Mouse (Mus musculus): ENCODE measurements around the gene Pigl. TPM values are rescaled to one million over a fixed set of nuclear protein-coding genes. Genes with fewer than 3 reads are reported as not detected.
"Not testable (repeated sequence)": the region's sequence is repeated elsewhere in the genome, so short reads cannot be mapped to it uniquely, and the experiment has no call there.

Gene Pigl
- polyA plus RNA-seq, 1 experiment from 2014 or later, result 11.5 TPM

- 81% methylated on average over 4 of the region's 4 CpGs for WGBS
- ATAC-seq (ENCODE audit: insufficient read depth), result no peak
- no peak for TF ChIP-seq CTCF (IDR thresholded peaks at IDR 0.05; ENCODE audit: low read depth)
Observed at GRCm38 (mm10) chr11:62507683-62508082, 49.4 kb downstream of the Pigl start.

GRCm38 (mm10) chr11:62508365-62508764 lies 50.1 kb downstream of the Pigl start:
- H3K27me3 ChIP-seq (ENCODE audit: insufficient read depth, low read length); H3K36me3 ChIP-seq (ENCODE audit: insufficient read depth); H3K4me3 ChIP-seq (ENCODE audit: low read depth, low read length); H3K9me3 ChIP-seq (ENCODE audit: low read depth, low read length); H3K4me2 ChIP-seq; DNase-seq; ATAC-seq (ENCODE audit: insufficient read depth); H3K27ac ChIP-seq (ENCODE audit: low read depth); H3K9ac ChIP-seq; H3K4me1 ChIP-seq (ENCODE audit: insufficient read depth): not testable (repeated sequence)
- 94% methylated on average over 13 of the region's 13 CpGs for WGBS

More at GRCm38 (mm10) chr11:62507683-62508082, 49.4 kb downstream of the Pigl start:
- no peak for DNase-seq
- Histone ChIP-seq H3K36me3 (ENCODE audit: insufficient read depth) (no peaks in the 10 kb centered on the region), H3K27ac (ENCODE audit: low read depth) (no peak overlapping the region), H3K4me2 (no peak overlapping the region), H3K9me3 (ENCODE audit: low read depth, low read length) (no peaks in the 10 kb centered on the region), H3K27me3 (ENCODE audit: insufficient read depth, low read length) (no peaks in the 10 kb centered on the region), H3K4me3 (ENCODE audit: low read depth, low read length) (no peak overlapping the region), H3K4me1 (ENCODE audit: insufficient read depth) (no peaks in the 10 kb centered on the region), H3K9ac (no peak overlapping the region)

GRCm38 (mm10) chr11:62508816-62509215 lies 50.6 kb downstream of the Pigl start:
- not testable (repeated sequence) for H3K4me3 ChIP-seq (ENCODE audit: low read depth, low read length); H3K9me3 ChIP-seq (ENCODE audit: low read depth, low read length); H3K4me2 ChIP-seq; ATAC-seq (ENCODE audit: insufficient read depth); H3K4me1 ChIP-seq (ENCODE audit: insufficient read depth); H3K27ac ChIP-seq (ENCODE audit: low read depth); H3K36me3 ChIP-seq (ENCODE audit: insufficient read depth); H3K9ac ChIP-seq; DNase-seq; H3K27me3 ChIP-seq (ENCODE audit: insufficient read depth, low read length)
- 96% methylated on average over 5 of the region's 5 CpGs for WGBS

GRCm38 (mm10) chr11:62509571-62509970 lies 51.3 kb downstream of the Pigl start:
- 43% methylated on average over 3 of the region's 3 CpGs for WGBS
- Histone ChIP-seq H3K4me2 (no peak overlapping the region), H3K27ac (ENCODE audit: low read depth) (no peak overlapping the region), H3K9ac (no peak overlapping the region), H3K9me3 (ENCODE audit: low read depth, low read length) (no peaks in the 10 kb centered on the region), H3K36me3 (ENCODE audit: insufficient read depth) (no peaks in the 10 kb centered on the region), H3K4me1 (ENCODE audit: insufficient read depth) (no peaks in the 10 kb centered on the region), H3K27me3 (ENCODE audit: insufficient read depth, low read length) (no peaks in the 10 kb centered on the region), H3K4me3 (ENCODE audit: low read depth, low read length) (no peak overlapping the region)
- no peak for ATAC-seq (ENCODE audit: insufficient read depth)
- no peak for TF ChIP-seq CTCF (IDR thresholded peaks at IDR 0.05; ENCODE audit: low read depth)
- no peak for DNase-seq

- DNase-seq (no peak), ATAC-seq (ENCODE audit: insufficient read depth) (no peak)
- no peak overlapping the region for H3K9ac ChIP-seq
- TF ChIP-seq CTCF (IDR thresholded peaks at IDR 0.05; ENCODE audit: low read depth), result no peak
- H3K4me1 ChIP-seq (ENCODE audit: insufficient read depth), result no peaks in the 10 kb centered on the region
- H3K4me2 ChIP-seq, result no peak overlapping the region
- H3K9me3 ChIP-seq (ENCODE audit: low read depth, low read length), result no peaks in the 10 kb centered on the region
- no peaks in the 10 kb centered on the region for H3K27me3 ChIP-seq (ENCODE audit: insufficient read depth, low read length)
- no peak overlapping the region for H3K4me3 ChIP-seq (ENCODE audit: low read depth, low read length)
- H3K27ac ChIP-seq (ENCODE audit: low read depth), result no peak overlapping the region
- no peaks in the 10 kb centered on the region for H3K36me3 ChIP-seq (ENCODE audit: insufficient read depth)
- 85% methylated on average over 5 of the region's 5 CpGs for WGBS
Observed at GRCm38 (mm10) chr11:62510956-62511355, 52.7 kb downstream of the Pigl start.

- no peak overlapping the region for H3K27ac ChIP-seq (ENCODE audit: low read depth)
Observed at GRCm38 (mm10) chr11:62511444-62512202, 53.4 kb downstream of the Pigl start.

GRCm38 (mm10) chr11:62512529-62513080 lies 54.3 kb downstream of the Pigl start:
- WGBS, result 80% methylated on average over 8 of the region's 8 CpGs
- no peak for TF ChIP-seq CTCF (IDR thresholded peaks at IDR 0.05; ENCODE audit: low read depth)
- no peaks in the 10 kb centered on the region for H3K27me3 ChIP-seq (ENCODE audit: insufficient read depth, low read length)
- no peak overlapping the region for H3K4me3 ChIP-seq (ENCODE audit: low read depth, low read length)
- DNase-seq (no peak), ATAC-seq (ENCODE audit: insufficient read depth) (no peak)
- H3K27ac ChIP-seq (ENCODE audit: low read depth), result no peak overlapping the region
- no peaks in the 10 kb centered on the region for H3K9me3 ChIP-seq (ENCODE audit: low read depth, low read length)
- H3K9ac ChIP-seq, result no peak overlapping the region
- no peaks in the 10 kb centered on the region for H3K4me1 ChIP-seq (ENCODE audit: insufficient read depth)
- H3K4me2 ChIP-seq, result no peak overlapping the region
- H3K36me3 ChIP-seq (ENCODE audit: insufficient read depth), result no peaks in the 10 kb centered on the region

More at GRCm38 (mm10) chr11:62511444-62512202, 53.4 kb downstream of the Pigl start:
- H3K4me2 ChIP-seq, result no peak overlapping the region
- no peak for ATAC-seq (ENCODE audit: insufficient read depth)
- 81% methylated on average over 13 of the region's 13 CpGs for WGBS
- DNase-seq, result no peak
- no peak overlapping the region for H3K4me3 ChIP-seq (ENCODE audit: low read depth, low read length)
- no peaks in the 10 kb centered on the region for H3K27me3 ChIP-seq (ENCODE audit: insufficient read depth, low read length)
- H3K36me3 ChIP-seq (ENCODE audit: insufficient read depth), result no peaks in the 10 kb centered on the region
- no peaks in the 10 kb centered on the region for H3K4me1 ChIP-seq (ENCODE audit: insufficient read depth)
- no peak for TF ChIP-seq CTCF (IDR thresholded peaks at IDR 0.05; ENCODE audit: low read depth)
- no peak overlapping the region for H3K9ac ChIP-seq
- no peaks in the 10 kb centered on the region for H3K9me3 ChIP-seq (ENCODE audit: low read depth, low read length)

Data from lung, embryonic 14.5 days (tissue).